9 mouse cellular contexts compared by ENCODE assay signal in the genomic region with DNA sequence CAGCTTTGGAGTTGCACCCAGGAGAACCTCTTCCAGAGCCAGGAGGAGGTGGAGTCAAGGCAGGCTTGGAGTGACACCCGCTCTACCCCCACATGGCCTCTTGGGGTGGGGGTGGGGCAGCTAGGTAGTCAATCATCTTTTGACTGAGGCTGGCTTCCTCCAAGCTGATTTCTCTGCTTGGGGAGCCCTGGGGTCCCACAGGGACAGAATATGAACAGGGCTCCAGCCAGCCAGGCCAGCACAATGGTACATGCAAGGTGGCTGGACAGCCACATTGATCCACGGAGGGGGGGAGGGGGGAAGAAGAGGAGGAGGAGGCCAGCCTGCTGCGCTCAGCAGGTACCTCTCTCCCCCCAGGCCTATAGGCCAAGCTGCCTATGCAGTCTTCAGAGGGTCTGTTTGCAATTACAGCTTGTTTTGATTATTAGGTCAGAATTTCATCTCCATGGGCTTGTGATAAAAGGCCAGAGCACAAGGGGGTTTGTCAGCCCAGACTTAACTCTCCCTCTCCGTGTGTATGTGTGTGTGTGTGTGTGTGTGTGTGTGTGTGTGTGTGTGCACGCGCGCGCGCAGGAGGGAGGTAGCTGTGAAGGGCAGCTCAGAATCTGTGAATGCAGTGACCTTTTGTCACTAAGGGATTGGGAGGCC.
DNase-seq lines count a peak whose midpoint lies in the region; TF ChIP-seq lines count a peak whose summit lies in the region.
"Had no signal": no experiment of that assay in that cellular context is flagged by ENCODE, and none has a peak within 500 bp of the region (broad histone marks: within the 10 kb centered on the region; RNA-seq: fewer than 3 reads in every experiment).

No protein-coding gene starts in this region.

- no peaks in the 10 kb centered on the region for H3K27me3 ChIP-seq in kidney, adult 2 months (replicated peaks; ENCODE audit: control insufficient read depth, insufficient read depth, low read length)
- no peaks in the 10 kb centered on the region for H3K27me3 ChIP-seq in embryonic facial prominence, embryonic 10.5 days (replicated peaks; ENCODE audit: low read depth, poor library complexity, severe bottlenecking)

- H3K4me1 ChIP-seq in kidney, adult 2 months (ENCODE audit: control insufficient read depth, insufficient read depth, low read length): peaks cover 13% of the 10 kb centered on the region; the same call in 1 of the 2 replicates
- peaks cover 60% of the 10 kb centered on the region for H3K4me1 ChIP-seq in embryonic facial prominence, embryonic 10.5 days

- peaks cover 3% of the 10 kb centered on the region; the same call in 1 of the 2 replicates for H3K9me3 ChIP-seq in embryonic facial prominence, embryonic 10.5 days

- H3K36me3 ChIP-seq in kidney, adult 2 months (ENCODE audit: control insufficient read depth, insufficient read depth, low read length): no peaks in the 10 kb centered on the region
- no peaks in the 10 kb centered on the region for H3K36me3 ChIP-seq in embryonic facial prominence, embryonic 10.5 days (replicated peaks)
- H3K36me3 ChIP-seq: G1E had no signal

- no peak for TF ChIP-seq POLR2A in kidney, adult 2 months (IDR thresholded peaks at IDR 0.05; ENCODE audit: low read depth, low read length)

- 86% methylated on average over 9 of the region's 9 CpGs for WGBS in kidney, adult 2 months
- 28% methylated on average over 9 of the region's 9 CpGs for WGBS in embryonic facial prominence, embryonic 10.5 days

- no peak overlapping the region for H3K27ac ChIP-seq in kidney, adult 2 months (ENCODE audit: insufficient read depth, low read depth, low read length)
- H3K27ac ChIP-seq in embryonic facial prominence, embryonic 10.5 days (replicated peaks): peak overlapping the region; percentile 82

- no peak for TF ChIP-seq CTCF in kidney, adult 2 months (conservative IDR thresholded peaks at IDR 0.05; ENCODE audit: insufficient read depth, insufficient read length, low read depth, low read length)

- H3K4me3 ChIP-seq in kidney, adult 2 months (ENCODE audit: insufficient read depth, low read depth, low read length): no peak overlapping the region
- H3K4me3 ChIP-seq in embryonic facial prominence, embryonic 10.5 days: peak overlapping the region; percentile 37

- DNase-seq in kidney, adult 2 months: peak; percentile 25
- no peak for DNase-seq in kidney, adult 9 months
- peak; percentile 61 for DNase-seq in ZHBTc4 (ENCODE audit: low read depth, low spot score)
- peak; percentile 81 for DNase-seq in embryonic facial prominence, embryonic 10.5 days (ENCODE audit: low spot score)
- DNase-seq in mesoderm, embryonic 11.5 days (ENCODE audit: low read depth, low spot score): peak; percentile 53
- no peak for DNase-seq in urinary bladder, postnatal 14 days (ENCODE audit: low spot score)
- no peak for DNase-seq in B cell, adult 2 months
- DNase-seq: layer of hippocampus, adult 9-11 months had no signal

Comparison
In these comparisons a context has a peak if more than half of its experiments do, and no peak if none do; other contexts are left out.
1. DNase-seq: peak in kidney, adult 2 months (single experiment), ZHBTc4 (single experiment), embryonic facial prominence, embryonic 10.5 days (single experiment) and mesoderm, embryonic 11.5 days (single experiment); none in kidney, adult 9 months (single experiment), urinary bladder, postnatal 14 days (single experiment) and B cell, adult 2 months (0 of 2).